Mouse (Mus musculus): Measurements from ENCODE around the gene Thyn1. TPM values are rescaled to one million over a fixed set of nuclear protein-coding genes. Genes with fewer than 3 reads are reported as not detected.

The Thyn1 gene
- polyA plus RNA-seq (2014; fragmentation: Nextera tagmentation; extraction: Ambion mirVana): 136 and 145 TPM in 2 replicates

DNA sequence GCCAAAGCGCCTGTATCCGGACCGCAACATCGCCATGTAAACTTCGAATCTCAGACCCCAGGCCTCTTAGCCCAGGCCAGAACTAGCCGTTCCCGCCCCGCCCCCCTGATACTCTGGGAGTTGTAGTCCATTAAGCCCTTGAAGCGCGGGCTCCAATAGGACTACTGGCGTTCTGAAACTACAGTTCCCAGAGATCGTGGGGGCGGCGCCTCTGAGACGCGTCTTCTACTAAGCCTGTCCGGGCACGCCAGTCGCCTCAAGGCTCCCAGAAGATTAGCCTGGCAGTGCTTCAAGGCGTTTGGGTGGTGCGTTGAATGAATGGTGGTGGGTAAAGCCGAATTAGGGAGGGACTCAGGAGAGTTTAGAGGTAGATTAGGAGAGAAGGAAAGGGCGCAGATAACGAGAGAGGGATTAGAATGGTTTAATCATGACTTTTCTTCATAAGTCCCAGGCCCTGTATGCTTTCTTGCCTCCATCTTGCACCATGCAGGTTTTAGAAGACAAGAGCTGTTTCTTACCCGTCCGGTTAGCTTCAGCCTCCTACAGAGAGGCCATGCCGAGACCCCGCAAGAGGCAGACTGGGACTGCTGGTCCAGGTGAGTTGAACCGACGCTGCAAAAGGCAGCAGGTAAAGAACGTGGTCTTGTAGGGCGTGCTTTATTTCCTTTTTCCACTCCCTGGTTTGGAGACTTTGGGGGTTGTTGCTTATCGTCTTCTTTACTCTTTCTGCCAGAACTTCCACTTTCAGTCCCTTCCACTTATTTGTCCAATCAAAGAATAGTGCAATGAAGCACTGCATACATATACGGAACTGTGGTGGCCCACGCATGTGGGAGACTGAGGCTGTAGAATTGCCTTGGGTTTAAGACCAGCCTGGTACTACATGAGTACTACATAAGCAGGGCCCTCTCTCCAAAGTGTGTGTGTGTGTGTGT lies at the start of gene Thyn1, which contains the start of gene Acad8:
Gene Thyn1, plus strand, starts transcription at position 250 of the 935 bp plus-strand sequence.
Gene Acad8, minus strand, starts transcription at position 106 of the 935 bp plus-strand sequence.
- WGBS: 1% methylated on average over 35 of the region's 35 CpGs
- H3K36me3 ChIP-seq (ENCODE audit: control insufficient read depth, insufficient read depth, low read length): peaks cover 6% of the 10 kb centered on the region
- H3K27me3 ChIP-seq (ENCODE audit: control insufficient read depth, insufficient read depth, low read length): no peaks in the 10 kb centered on the region
- H3K4me3 ChIP-seq (ENCODE audit: low read depth, low read length): peak within 1 kb of the TSS; percentile 69
- peak within 1 kb of the TSS; percentile 71 for H3K4me2 ChIP-seq (ENCODE audit: low read depth, low read length)
- peak within 1 kb of the TSS; percentile 74 for H3K9ac ChIP-seq (replicated peaks; ENCODE audit: low read depth, low read length)
- no peaks in the 10 kb centered on the region for H3K9me3 ChIP-seq (ENCODE audit: control insufficient read depth, low read length)
- H3K4me1 ChIP-seq (ENCODE audit: control insufficient read depth, insufficient read depth, low read length): peaks cover 10% of the 10 kb centered on the region; the same call in 1 of the 2 replicates
- H3K27ac ChIP-seq (ENCODE audit: low read depth, low read length): peak within 1 kb of the TSS; percentile 64
- ATAC-seq (ENCODE audit: low read depth): peak; percentile 100

GRCm38 (mm10) chr9:26977754-26978153 lies 21.8 kb upstream of the Thyn1 start:
- Histone ChIP-seq H3K4me3 (ENCODE audit: low read depth, low read length) (no peak overlapping the region), H3K36me3 (ENCODE audit: control insufficient read depth, insufficient read depth, low read length) (peaks cover 33% of the 10 kb centered on the region), H3K9ac (replicated peaks; ENCODE audit: low read depth, low read length) (no peak overlapping the region), H3K27me3 (ENCODE audit: control insufficient read depth, insufficient read depth, low read length) (no peaks in the 10 kb centered on the region), H3K27ac (ENCODE audit: low read depth, low read length) (no peak overlapping the region), H3K4me1 (ENCODE audit: control insufficient read depth, insufficient read depth, low read length) (no peaks in the 10 kb centered on the region), H3K4me2 (ENCODE audit: low read depth, low read length) (no peak overlapping the region), H3K9me3 (ENCODE audit: control insufficient read depth, low read length) (no peaks in the 10 kb centered on the region)
- no peak for ATAC-seq (ENCODE audit: low read depth)
- 90% methylated on average over 9 of the region's 9 CpGs for WGBS

DNA sequence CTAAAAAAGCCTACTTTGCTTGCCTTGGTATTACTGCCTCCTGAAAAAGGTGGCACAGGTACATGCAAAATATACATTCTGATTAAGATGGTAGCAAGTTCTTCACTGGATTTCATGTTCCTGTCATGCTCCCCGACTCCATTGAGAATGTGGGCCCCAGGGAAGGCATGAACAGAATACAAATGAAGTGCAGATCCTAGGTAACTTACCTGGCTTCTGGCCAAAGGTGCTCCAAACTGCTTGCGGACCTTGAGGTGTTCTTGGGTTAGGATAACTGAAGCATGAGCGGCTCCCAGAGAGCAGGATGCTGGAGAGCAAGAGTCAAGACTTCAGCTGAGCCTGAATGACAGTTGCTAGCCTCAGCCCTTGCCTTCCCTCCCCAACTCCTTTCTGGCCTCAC lies 20.7 kb upstream of the Thyn1 start:
- ATAC-seq (ENCODE audit: low read depth): no peak
- H3K4me3 ChIP-seq (ENCODE audit: low read depth, low read length): no peak overlapping the region
- H3K27ac ChIP-seq (ENCODE audit: low read depth, low read length): no peak overlapping the region
- H3K9me3 ChIP-seq (ENCODE audit: control insufficient read depth, low read length): no peaks in the 10 kb centered on the region
- 89% methylated on average over 3 of the region's 3 CpGs for WGBS
- no peaks in the 10 kb centered on the region for H3K4me1 ChIP-seq (ENCODE audit: control insufficient read depth, insufficient read depth, low read length)
- H3K9ac ChIP-seq (replicated peaks; ENCODE audit: low read depth, low read length): no peak overlapping the region
- H3K27me3 ChIP-seq (ENCODE audit: control insufficient read depth, insufficient read depth, low read length): no peaks in the 10 kb centered on the region
- no peak overlapping the region for H3K4me2 ChIP-seq (ENCODE audit: low read depth, low read length)
- peaks cover 33% of the 10 kb centered on the region for H3K36me3 ChIP-seq (ENCODE audit: control insufficient read depth, insufficient read depth, low read length)

DNA sequence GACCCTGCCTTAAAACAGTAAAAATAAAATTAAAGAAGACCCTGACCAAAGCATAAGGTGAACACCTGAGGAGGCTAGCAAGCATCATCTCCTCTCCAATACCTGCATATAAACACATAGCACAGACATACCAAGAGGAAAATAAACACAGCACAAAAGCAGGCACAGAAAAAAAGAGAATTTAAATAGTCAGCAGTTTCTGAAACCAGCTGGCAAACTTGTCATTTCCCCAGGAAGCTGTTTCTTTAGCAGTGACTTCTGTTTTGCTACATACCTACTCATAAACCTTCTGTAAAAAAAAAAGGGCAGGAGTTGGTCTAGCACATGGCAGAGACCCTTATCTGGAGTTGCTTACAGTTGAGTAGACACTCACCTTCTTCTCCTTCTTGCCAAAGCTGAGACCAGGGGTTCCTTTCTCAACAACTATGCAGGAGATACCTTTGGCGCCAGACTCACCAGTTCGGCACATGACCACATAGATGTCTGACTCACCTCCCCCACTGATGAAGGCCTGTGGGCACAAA lies 14.4 kb upstream of the Thyn1 start:
- Histone ChIP-seq H3K9me3 (ENCODE audit: control insufficient read depth, low read length) (no peaks in the 10 kb centered on the region), H3K4me1 (ENCODE audit: control insufficient read depth, insufficient read depth, low read length) (no peaks in the 10 kb centered on the region), H3K9ac (replicated peaks; ENCODE audit: low read depth, low read length) (no peak overlapping the region), H3K4me2 (ENCODE audit: low read depth, low read length) (no peak overlapping the region), H3K27me3 (ENCODE audit: control insufficient read depth, insufficient read depth, low read length) (no peaks in the 10 kb centered on the region), H3K27ac (ENCODE audit: low read depth, low read length) (no peak overlapping the region), H3K4me3 (ENCODE audit: low read depth, low read length) (no peak overlapping the region), H3K36me3 (ENCODE audit: control insufficient read depth, insufficient read depth, low read length) (peaks cover 26% of the 10 kb centered on the region; the same call in 1 of the 2 replicates)
- no peak for ATAC-seq (ENCODE audit: low read depth)
- WGBS: 95% methylated on average over 2 of the region's 2 CpGs

GRCm38 (mm10) chr9:26985668-26986277 lies 13.7 kb upstream of the Thyn1 start:
- Histone ChIP-seq H3K36me3 (ENCODE audit: control insufficient read depth, insufficient read depth, low read length) (peaks cover 26% of the 10 kb centered on the region; the same call in 1 of the 2 replicates), H3K9me3 (ENCODE audit: control insufficient read depth, low read length) (no peaks in the 10 kb centered on the region), H3K27me3 (ENCODE audit: control insufficient read depth, insufficient read depth, low read length) (no peaks in the 10 kb centered on the region), H3K27ac (ENCODE audit: low read depth, low read length) (no peak overlapping the region), H3K4me1 (ENCODE audit: control insufficient read depth, insufficient read depth, low read length) (no peaks in the 10 kb centered on the region), H3K9ac (replicated peaks; ENCODE audit: low read depth, low read length) (no peak overlapping the region), H3K4me3 (ENCODE audit: low read depth, low read length) (no peak overlapping the region), H3K4me2 (ENCODE audit: low read depth, low read length) (no peak overlapping the region)
- 95% methylated on average over 6 of the region's 6 CpGs for WGBS
- ATAC-seq (ENCODE audit: low read depth): no peak

GRCm38 (mm10) chr9:26990181-26990580 lies 9.3 kb upstream of the Thyn1 start:
- Histone ChIP-seq H3K4me2 (ENCODE audit: low read depth, low read length) (no peak overlapping the region), H3K36me3 (ENCODE audit: control insufficient read depth, insufficient read depth, low read length) (peaks cover 22% of the 10 kb centered on the region; the same call in 1 of the 2 replicates), H3K4me3 (ENCODE audit: low read depth, low read length) (no peak overlapping the region), H3K4me1 (ENCODE audit: control insufficient read depth, insufficient read depth, low read length) (no peaks in the 10 kb centered on the region), H3K27ac (ENCODE audit: low read depth, low read length) (no peak overlapping the region), H3K9me3 (ENCODE audit: control insufficient read depth, low read length) (no peaks in the 10 kb centered on the region), H3K9ac (replicated peaks; ENCODE audit: low read depth, low read length) (no peak overlapping the region), H3K27me3 (ENCODE audit: control insufficient read depth, insufficient read depth, low read length) (no peaks in the 10 kb centered on the region)
- no peak for ATAC-seq (ENCODE audit: low read depth)
- 92% methylated on average over 4 of the region's 4 CpGs for WGBS

- Histone ChIP-seq H3K36me3 (ENCODE audit: control insufficient read depth, insufficient read depth, low read length) (peaks cover 13% of the 10 kb centered on the region; the same call in 1 of the 2 replicates), H3K9ac (replicated peaks; ENCODE audit: low read depth, low read length) (no peak overlapping the region), H3K4me1 (ENCODE audit: control insufficient read depth, insufficient read depth, low read length) (0 out of 2 replicates have a peak, but pooled peaks cover 2% of the 10 kb centered on the region), H3K4me2 (ENCODE audit: low read depth, low read length) (no peak overlapping the region), H3K4me3 (ENCODE audit: low read depth, low read length) (no peak overlapping the region), H3K27me3 (ENCODE audit: control insufficient read depth, insufficient read depth, low read length) (no peaks in the 10 kb centered on the region), H3K9me3 (ENCODE audit: control insufficient read depth, low read length) (no peaks in the 10 kb centered on the region), H3K27ac (ENCODE audit: low read depth, low read length) (no peak overlapping the region)
- WGBS: 98% methylated on average over 10 of the region's 10 CpGs
- ATAC-seq (ENCODE audit: low read depth): no peak
Measured at GRCm38 (mm10) chr9:26993118-26993517, 6.4 kb upstream of the Thyn1 start.

DNA sequence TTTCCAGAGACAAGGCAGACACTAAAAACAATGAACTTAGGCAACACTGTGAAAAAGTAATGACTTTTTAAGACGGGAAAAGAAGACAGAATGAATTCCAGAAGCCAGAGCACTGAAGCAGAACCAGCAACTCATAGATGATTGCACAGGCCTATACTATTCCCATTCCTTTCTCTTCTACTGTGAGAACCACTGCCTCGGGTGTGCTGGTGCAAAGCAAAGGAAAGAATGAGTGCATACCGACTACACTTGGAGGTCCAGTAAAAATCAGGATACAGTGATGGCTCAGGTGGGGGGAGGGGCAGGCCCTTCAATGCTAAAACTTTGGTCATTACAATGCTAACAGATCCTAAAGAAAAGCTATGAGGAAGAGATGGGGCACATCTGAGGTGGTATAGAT lies 5.6 kb upstream of the Thyn1 start:
- Histone ChIP-seq H3K27me3 (ENCODE audit: control insufficient read depth, insufficient read depth, low read length) (no peaks in the 10 kb centered on the region), H3K9ac (replicated peaks; ENCODE audit: low read depth, low read length) (no peak overlapping the region), H3K4me2 (ENCODE audit: low read depth, low read length) (no peak overlapping the region), H3K36me3 (ENCODE audit: control insufficient read depth, insufficient read depth, low read length) (peaks cover 7% of the 10 kb centered on the region; the same call in 1 of the 2 replicates), H3K9me3 (ENCODE audit: control insufficient read depth, low read length) (no peaks in the 10 kb centered on the region), H3K27ac (ENCODE audit: low read depth, low read length) (no peak overlapping the region), H3K4me1 (ENCODE audit: control insufficient read depth, insufficient read depth, low read length) (0 out of 2 replicates have a peak, but pooled peaks cover 3% of the 10 kb centered on the region), H3K4me3 (ENCODE audit: low read depth, low read length) (no peak overlapping the region)
- WGBS: 82% methylated on average over 3 of the region's 3 CpGs
- no peak for ATAC-seq (ENCODE audit: low read depth)

All from neural tube, embryonic 14.5 days (tissue).